Mouse (Mus musculus) bone marrow macrophage, adult 2 months (primary cell): ENCODE results near the gene Cdkn2d. TPM values are rescaled to one million over a fixed set of nuclear protein-coding genes. Genes with fewer than 3 reads are reported as not detected.
A peak's percentile ranks its signal among the peaks of the same experiment; 100 is the strongest.

ENCODE experiments used
- H3K27ac ChIP-seq: 2 replicates; pipeline ENCODE4 v1.5.1; 2012; ENCODE audit warnings: low read depth, low read length; ENCODE audit not compliant: insufficient read depth
- H3K4me1 ChIP-seq: 2 replicates; pipeline ENCODE4 v1.6.1; 2012; ENCODE audit warnings: low read length; ENCODE audit not compliant: control insufficient read depth, insufficient read depth
- H3K4me3 ChIP-seq: 2 replicates; pipeline ENCODE4 v1.5.1; 2012; ENCODE audit warnings: mild to moderate bottlenecking, low read length, moderate library complexity; ENCODE audit not compliant: insufficient read depth
- CTCF ChIP-seq: IDR thresholded peaks from 2 replicates; pipeline ENCODE4 v1.5.1; 2012; ENCODE audit warnings: low read depth, mild to moderate bottlenecking, low read length, moderate library complexity
- POLR2A ChIP-seq: IDR thresholded peaks from 2 replicates; pipeline ENCODE4 v1.6.1; 2012; ENCODE audit warnings: mild to moderate bottlenecking, low read depth, low read length, borderline replicate concordance
- polyA plus RNA-seq: library from polyadenylated mRNA; stranded (reverse); fragments of >200 nt; gene quantifications from 2 replicates; pipeline ENCODE4 v1.2.4, GENCODE M21; 2012; ENCODE audit not compliant: missing spikeins, insufficient read depth, insufficient read length

Gene Cdkn2d
- polyA plus RNA-seq, 1 experiment, result 33.1 TPM

DNA sequence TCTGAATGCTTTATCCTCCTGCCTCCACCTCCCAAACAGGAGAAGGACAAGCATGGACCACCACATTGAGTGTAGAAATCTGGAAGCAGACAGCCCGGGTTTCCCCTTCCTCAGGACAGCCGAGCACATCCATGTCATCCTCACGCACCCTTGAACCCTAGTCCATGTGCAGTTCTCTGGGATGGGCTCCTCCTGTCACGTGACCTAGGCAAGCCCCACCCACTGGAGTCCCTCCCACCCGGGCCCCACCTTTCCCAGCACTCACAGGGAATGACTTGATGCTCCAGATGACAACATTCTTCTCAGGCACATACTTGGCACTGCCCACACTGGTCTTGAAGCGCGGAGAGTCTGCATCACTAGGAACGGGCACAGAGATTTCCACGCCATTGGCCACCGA is 7.8 kb upstream of the Cdkn2d start:
- H3K4me1 ChIP-seq, result peaks cover 9% of the 10 kb centered on the region

DNA sequence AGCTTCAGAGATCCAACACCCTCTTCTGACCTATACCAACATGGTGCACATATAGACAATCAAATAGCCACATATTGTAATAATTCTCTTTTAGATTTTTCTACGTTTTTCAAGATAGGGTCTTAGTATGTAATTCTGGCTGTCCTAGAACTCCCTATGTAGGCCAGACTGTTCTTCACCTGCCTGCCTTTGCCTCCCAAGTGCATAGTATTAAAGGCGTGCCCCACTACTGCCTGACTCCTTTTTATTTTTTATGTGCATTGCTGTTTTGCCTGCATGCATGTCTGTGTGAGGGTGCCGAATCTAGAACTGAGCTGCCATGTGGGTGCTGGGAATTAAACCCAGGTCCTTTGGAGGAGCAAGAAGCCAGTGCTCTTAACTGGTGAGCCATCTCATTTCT is 1.1 kb upstream of the Cdkn2d start:
- no peak overlapping the region for H3K4me3 ChIP-seq
- peaks cover 19% of the 10 kb centered on the region for H3K4me1 ChIP-seq
- no peak overlapping the region for H3K27ac ChIP-seq
- TF ChIP-seq POLR2A, result no peak
- no peak for TF ChIP-seq CTCF

More for the DNA sequence above, 7.8 kb upstream of the Cdkn2d start:
- no peak overlapping the region for H3K4me3 ChIP-seq
- TF ChIP-seq POLR2A (no peak), CTCF (no peak)
- no peak overlapping the region for H3K27ac ChIP-seq

DNA sequence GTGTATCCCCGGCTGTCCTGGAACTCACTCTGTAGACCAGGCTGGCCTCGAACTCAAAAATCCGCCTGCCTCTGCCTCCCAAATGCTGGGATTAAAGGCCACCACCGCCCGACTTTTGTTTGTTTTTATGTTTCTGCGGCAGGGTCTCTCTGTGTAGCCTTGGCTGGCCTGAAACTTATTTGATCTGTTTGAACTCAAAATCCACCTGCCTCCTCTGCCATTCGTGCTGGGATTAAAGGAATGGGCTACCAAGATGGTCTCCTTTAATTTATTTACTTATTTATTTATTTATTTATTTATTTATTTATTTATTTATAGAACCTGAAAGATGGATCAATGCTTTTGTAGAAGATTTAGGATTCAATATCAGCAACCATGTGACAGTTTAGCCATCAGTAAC is 661 bp upstream of the Cdkn2d start:
- Histone ChIP-seq H3K4me3 (peak overlapping the region; percentile 55), H3K27ac (peak overlapping the region; percentile 75), H3K4me1 (peaks cover 17% of the 10 kb centered on the region)

DNA sequence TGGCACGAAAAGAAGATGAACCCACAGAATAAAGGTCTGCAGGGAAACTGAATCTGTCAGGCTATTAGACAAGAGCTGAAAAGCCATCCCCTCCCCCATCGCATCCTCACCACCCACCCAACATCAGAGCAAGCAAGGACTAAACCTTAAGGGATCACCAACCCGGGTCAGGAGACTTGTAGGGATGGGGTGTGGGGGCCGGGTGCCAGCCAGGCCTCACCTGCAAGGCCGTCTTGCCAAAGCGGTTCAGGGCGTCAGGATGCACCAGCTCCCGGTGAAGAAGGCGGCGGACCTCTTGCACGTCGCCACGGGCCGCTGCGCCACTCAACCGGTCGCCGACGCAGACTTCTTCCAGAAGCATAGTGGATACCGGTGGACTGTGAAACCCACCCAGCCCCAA is 618 bp downstream of the Cdkn2d start:
- H3K27ac ChIP-seq, result peak overlapping the region; percentile 34
- H3K4me3 ChIP-seq, result peak overlapping the region; percentile 76
- peaks cover 23% of the 10 kb centered on the region for H3K4me1 ChIP-seq
- TF ChIP-seq POLR2A (no peak), CTCF (no peak)

DNA sequence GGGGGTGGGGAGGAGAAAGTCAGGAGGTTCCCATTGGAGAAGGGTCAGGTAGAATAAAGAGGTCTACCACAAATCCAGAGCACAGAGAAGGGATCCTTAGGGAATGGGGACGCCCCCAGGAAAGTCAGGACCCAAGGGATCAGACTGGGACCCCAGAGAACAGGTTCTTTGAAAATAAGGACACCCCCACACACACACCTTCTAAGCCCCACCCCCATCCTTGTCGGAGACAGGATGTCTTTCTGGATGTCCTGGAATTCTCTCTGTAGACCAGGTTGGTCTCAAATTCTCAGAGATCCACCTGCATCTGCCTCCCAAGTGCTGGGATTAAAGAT is 1.9 kb downstream of the Cdkn2d start:
- TF ChIP-seq CTCF, result no peak
- no peak for TF ChIP-seq POLR2A
- H3K27ac ChIP-seq, result no peak overlapping the region
- H3K4me3 ChIP-seq, result no peak overlapping the region
- peaks cover 23% of the 10 kb centered on the region for H3K4me1 ChIP-seq

DNA sequence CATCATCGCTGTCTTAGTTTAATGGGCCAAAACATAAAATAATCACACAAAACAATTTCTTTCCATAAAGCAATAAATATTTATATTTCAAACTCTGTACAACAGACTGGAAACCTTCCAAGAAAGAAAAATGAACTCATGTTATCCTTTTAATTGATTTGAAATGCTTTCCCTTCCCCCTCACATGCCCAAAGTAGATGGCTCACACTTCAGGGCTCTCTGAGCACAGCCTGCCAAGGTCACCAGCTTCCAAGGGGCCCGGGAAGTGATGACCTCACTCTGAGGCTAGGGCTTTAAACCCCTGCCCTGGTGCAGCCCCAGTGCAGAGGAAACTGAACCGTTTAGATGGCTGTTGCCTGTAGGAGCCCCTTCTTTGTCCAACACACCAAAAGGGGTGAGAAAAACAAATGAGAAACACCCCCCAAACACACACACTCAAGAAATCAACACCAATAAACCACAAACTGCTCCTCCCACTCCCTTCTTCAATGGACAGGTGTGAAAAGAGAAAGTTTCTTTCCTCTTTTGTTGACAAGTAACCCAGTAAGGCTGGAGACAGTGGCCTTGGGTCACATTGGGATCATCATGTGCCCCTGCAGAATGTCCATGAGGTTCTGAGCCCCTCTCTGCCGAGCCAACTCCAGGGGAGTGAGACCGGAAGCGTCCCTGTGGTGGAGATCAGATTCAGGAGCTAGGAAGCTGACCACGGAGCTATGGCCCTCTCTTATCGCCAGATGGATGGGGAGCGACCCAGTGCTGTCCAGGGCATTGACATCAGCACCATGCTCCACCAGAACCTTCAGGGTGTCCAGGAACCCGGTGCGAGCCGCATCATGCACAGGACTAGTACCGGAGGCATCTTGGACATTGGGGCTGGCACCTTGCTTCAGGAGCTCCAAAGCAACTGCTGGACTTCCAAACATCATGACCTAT is 2.5 kb downstream of the Cdkn2d start:
- peak overlapping the region; percentile 71 for H3K27ac ChIP-seq
- peak overlapping the region; percentile 18 for H3K4me3 ChIP-seq
- peaks cover 23% of the 10 kb centered on the region for H3K4me1 ChIP-seq
- no peak for TF ChIP-seq CTCF

DNA sequence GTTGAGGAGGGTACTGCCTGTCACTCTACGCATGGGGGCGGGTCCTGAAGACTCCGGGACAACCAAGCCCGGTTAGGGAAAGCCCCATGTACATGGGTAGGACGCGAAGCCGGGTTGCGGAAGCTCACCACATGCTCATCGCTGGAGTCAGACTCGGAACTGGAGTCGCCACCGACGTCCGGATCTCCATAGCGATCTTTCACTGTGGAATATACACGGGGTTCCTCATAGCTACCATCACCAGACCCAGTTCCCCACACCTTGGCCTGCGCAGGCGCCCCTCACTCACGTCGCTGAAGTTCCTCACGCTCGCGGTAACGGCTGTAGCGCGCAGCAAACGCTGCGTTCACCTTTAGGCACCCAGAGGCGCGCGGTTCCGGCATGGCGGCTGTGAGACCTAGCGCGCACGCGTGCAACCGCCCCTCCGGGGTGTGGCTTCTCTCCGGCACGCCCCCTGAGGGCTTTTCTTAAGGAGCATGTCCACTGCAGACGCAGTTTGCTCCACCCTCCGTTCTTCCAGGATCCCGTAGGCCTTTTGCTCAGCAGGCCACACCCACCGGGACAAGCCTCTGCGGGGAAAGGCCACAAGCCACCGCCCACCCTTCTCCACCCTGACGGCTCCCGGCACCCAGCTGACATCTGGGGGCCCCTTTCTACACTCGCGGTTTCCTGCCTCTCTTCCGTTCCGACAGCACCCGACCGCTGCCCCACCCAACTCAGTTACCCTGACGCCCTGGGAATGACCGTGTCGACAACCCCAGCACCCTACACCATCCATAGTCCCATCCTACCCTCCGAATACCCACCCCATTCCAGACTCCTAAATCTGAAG is 3.4 kb downstream of the Cdkn2d start, which contains the start of gene Kri1:
Gene Kri1, minus strand, starts transcription at position 399 of the 832 bp plus-strand sequence.
- TF ChIP-seq POLR2A (0 out of 2 replicates have a peak, but pooled peaks have one; percentile 68), CTCF (no peak)
- Histone ChIP-seq H3K27ac (peak within 1 kb of the TSS; percentile 82), H3K4me3 (peak within 1 kb of the TSS; percentile 83), H3K4me1 (peaks cover 23% of the 10 kb centered on the region)

DNA sequence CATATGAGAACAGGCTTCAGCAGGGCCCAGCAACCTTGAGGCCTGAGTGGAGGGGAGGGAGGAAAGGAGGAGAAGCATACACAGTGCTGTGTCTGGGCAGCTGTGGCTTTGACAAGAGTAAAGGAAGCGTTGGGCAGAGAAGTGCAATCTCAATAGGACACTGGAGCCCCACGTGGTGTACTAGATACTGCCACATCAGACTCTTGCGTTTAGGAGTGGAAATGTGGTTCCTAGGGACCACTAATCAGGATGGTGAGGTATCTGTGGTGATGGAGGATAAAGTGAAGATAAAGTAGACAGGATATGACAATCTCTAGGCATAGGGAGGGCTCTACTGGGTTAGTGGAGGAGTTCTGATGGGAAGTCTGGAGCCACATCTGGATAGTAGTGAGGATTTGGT is 4.5 kb downstream of the Cdkn2d start:
- H3K4me3 ChIP-seq, result peak overlapping the region; percentile 83
- H3K4me1 ChIP-seq, result peaks cover 23% of the 10 kb centered on the region
- H3K27ac ChIP-seq, result no peak overlapping the region

DNA sequence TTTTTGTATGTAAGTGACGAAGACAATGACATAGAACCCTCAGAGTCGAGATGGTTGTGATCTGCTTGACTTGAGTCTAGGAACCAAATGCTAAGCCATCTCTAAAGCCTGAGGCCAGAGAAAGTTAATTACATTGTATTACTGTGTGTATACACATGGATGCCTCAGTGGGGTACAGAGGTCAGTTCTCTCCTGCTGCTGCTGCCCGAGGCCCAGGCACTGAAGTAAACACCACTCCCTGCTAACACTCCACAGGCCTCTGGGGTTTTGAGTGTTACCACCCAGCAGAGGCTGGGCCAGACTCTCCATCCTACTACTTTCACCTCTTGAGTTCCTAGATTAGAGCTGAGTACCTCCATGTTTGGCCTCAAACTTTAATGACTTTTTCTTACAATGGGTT is 7.2 kb downstream of the Cdkn2d start:
- TF ChIP-seq POLR2A, result no peak
- no peak for TF ChIP-seq CTCF
- H3K4me3 ChIP-seq, result no peak overlapping the region
- H3K27ac ChIP-seq, result no peak overlapping the region
- peaks cover 16% of the 10 kb centered on the region for H3K4me1 ChIP-seq

More for the DNA sequence above, 4.5 kb downstream of the Cdkn2d start:
- no peak for TF ChIP-seq POLR2A
- TF ChIP-seq CTCF, result no peak

DNA sequence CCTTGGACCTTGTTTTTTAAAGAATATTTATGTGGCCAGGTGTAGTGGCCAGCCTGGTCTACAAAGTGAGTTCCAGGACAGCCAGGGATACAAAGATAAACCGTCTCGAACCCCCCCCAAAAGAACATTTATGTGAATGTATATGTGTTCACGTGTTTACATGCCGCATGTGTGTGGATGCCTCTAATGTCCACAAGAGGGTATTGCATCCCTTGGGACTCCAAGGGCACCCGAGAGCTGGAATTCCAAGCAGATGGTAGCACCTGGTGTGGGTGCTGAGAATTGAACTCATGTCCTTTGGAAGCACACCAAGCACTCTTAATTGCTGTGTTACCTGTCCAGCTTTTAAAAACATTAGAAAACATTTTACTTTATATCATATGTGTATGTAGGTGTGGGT is 7.6 kb downstream of the Cdkn2d start:
- TF ChIP-seq POLR2A (no peak), CTCF (no peak)
- peaks cover 12% of the 10 kb centered on the region for H3K4me1 ChIP-seq
- H3K27ac ChIP-seq, result no peak overlapping the region
- no peak overlapping the region for H3K4me3 ChIP-seq
